Mouse (Mus musculus): Measurements from ENCODE around the gene Vwa8.

The Vwa8 gene

GRCm38 (mm10) chr14:79144278-79145224, 295.7 kb downstream of the Vwa8 start:
- DNase-seq (ENCODE audit: low spot score) = no peak

GRCm38 (mm10) chr14:79151711-79152110, 302.9 kb downstream of the Vwa8 start:
- DNase-seq (ENCODE audit: low spot score) = no peak

GRCm38 (mm10) chr14:79153896-79154295, 305.0 kb downstream of the Vwa8 start:
- no peak for DNase-seq (ENCODE audit: low spot score)

GRCm38 (mm10) chr14:79154961-79155360, 306.1 kb downstream of the Vwa8 start:
- no peak for DNase-seq (ENCODE audit: low spot score)

- no peak for DNase-seq (ENCODE audit: low spot score)
These were observed 307.9 kb downstream of the Vwa8 start for GRCm38 (mm10) chr14:79156526-79157411.

GRCm38 (mm10) chr14:79157451-79158218, 308.8 kb downstream of the Vwa8 start:
- peak; percentile 67 for DNase-seq (ENCODE audit: low spot score)

- DNase-seq (ENCODE audit: low spot score) = no peak
These were observed 309.3 kb downstream of the Vwa8 start for GRCm38 (mm10) chr14:79158219-79158521.

GRCm38 (mm10) chr14:79158673-79159200, 309.9 kb downstream of the Vwa8 start:
- DNase-seq (ENCODE audit: low spot score) = no peak

- no peak for DNase-seq (ENCODE audit: low spot score)
These were observed 310.6 kb downstream of the Vwa8 start for GRCm38 (mm10) chr14:79159451-79159850.

- no peak for DNase-seq (ENCODE audit: low spot score)
These were observed 311.6 kb downstream of the Vwa8 start for GRCm38 (mm10) chr14:79160486-79160885.

GRCm38 (mm10) chr14:79160966-79161365, 312.1 kb downstream of the Vwa8 start:
- DNase-seq (ENCODE audit: low spot score) = no peak

- no peak for DNase-seq (ENCODE audit: low spot score)
These were observed 312.9 kb downstream of the Vwa8 start for GRCm38 (mm10) chr14:79161741-79162140.

GRCm38 (mm10) chr14:79162678-79163077, 313.8 kb downstream of the Vwa8 start:
- DNase-seq (ENCODE audit: low spot score) = no peak

- no peak for DNase-seq (ENCODE audit: low spot score)
These were observed 315.5 kb downstream of the Vwa8 start for GRCm38 (mm10) chr14:79164334-79164733.

- DNase-seq (ENCODE audit: low spot score) = no peak
These were observed 316.1 kb downstream of the Vwa8 start for GRCm38 (mm10) chr14:79164925-79165324.

- no peak for DNase-seq (ENCODE audit: low spot score)
These were observed 325.7 kb downstream of the Vwa8 start for GRCm38 (mm10) chr14:79174526-79174925.

- no peak for DNase-seq (ENCODE audit: low spot score)
These were observed 328.9 kb downstream of the Vwa8 start for GRCm38 (mm10) chr14:79177754-79178153.

- no peak for DNase-seq (ENCODE audit: low spot score)
These were observed 329.4 kb downstream of the Vwa8 start for GRCm38 (mm10) chr14:79178247-79178646.

GRCm38 (mm10) chr14:79180078-79180730, 331.4 kb downstream of the Vwa8 start:
- no peak for DNase-seq (ENCODE audit: low spot score)

GRCm38 (mm10) chr14:79181748-79182147, 332.9 kb downstream of the Vwa8 start:
- no peak for DNase-seq (ENCODE audit: low spot score)

- DNase-seq (ENCODE audit: low spot score) = no peak
These were observed 333.9 kb downstream of the Vwa8 start for GRCm38 (mm10) chr14:79182801-79183200.

All from ovary, adult 18-20 months (tissue).